Mouse (Mus musculus): Measurements from ENCODE around the gene 1700001P01Rik.

DNA sequence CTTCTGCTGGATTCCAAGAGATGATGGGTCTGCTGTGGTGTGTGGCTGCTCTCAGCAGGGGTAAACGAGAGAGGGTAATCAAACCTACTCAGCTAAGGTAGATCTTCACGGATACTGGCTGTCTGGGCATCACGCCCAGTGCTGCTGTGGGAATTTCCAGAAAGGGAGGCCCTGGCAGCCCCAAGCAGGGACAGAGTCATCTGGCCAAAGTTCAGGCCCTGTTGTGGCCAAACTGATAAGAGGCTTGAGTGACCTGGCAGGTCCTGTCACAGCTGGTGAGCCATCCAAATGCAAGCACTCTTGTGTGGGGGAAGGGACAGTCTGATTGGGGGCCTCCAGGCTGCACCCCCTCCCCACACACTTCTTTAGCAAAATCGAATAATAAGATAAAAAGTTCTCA, 45.1 kb upstream of the 1700001P01Rik start:
- no peak for TF ChIP-seq EP300 (IDR thresholded peaks at IDR 0.05; ENCODE audit: low read depth)
- TF ChIP-seq CTCF (IDR thresholded peaks at IDR 0.05; ENCODE audit: low read depth): no peak

All from liver, embryonic 14.5 days (tissue).